Mouse (Mus musculus): ENCODE measurements around the gene Aste1. TPM values are rescaled to one million over a fixed set of nuclear protein-coding genes. Genes with fewer than 3 reads are reported as not detected.

Aste1 gene
- polyA plus RNA-seq (2014; fragmentation: Nextera tagmentation; extraction: Ambion mirVana): 12.6 and 13.4 TPM in 2 replicates

DNA sequence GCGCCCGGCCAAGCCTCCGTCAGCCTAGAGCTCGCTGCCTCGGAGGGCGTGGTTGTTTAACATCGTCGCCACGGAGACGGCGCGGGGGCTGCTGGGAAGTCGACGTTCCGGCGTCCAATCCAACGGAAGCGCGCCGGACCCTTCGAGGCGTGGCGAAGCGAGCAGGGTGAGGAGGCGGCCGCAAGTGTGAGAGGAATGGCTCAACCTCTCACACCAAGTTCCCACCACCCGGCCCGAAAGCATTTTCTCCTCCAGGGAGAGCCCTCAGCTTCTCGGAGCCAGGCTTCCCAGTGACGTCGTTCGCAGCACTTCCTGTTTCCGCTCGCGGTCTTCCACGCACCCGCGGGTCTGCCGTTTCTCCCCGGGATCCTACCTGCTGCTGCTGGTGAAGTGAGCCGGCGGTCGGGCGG is at the start of gene Aste1, which contains the start of gene Nek11:
TSS of gene Aste1 (plus strand) at position 175 of the 410 bp plus-strand sequence.
TSS of gene Nek11 (minus strand) at position 307 of the 410 bp plus-strand sequence.
- Histone ChIP-seq H3K4me3 (ENCODE audit: low read depth, low read length) (peak within 1 kb of the TSS; percentile 79), H3K4me2 (ENCODE audit: low read depth, low read length) (peak within 1 kb of the TSS; percentile 78), H3K36me3 (ENCODE audit: control insufficient read depth, insufficient read depth, low read length) (no peaks in the 10 kb centered on the region), H3K4me1 (ENCODE audit: control insufficient read depth, insufficient read depth, low read length) (peaks cover 26% of the 10 kb centered on the region), H3K27ac (ENCODE audit: low read depth, low read length) (peak within 1 kb of the TSS; percentile 82), H3K9ac (replicated peaks; ENCODE audit: low read depth, low read length) (peak within 1 kb of the TSS; percentile 55), H3K9me3 (ENCODE audit: control insufficient read depth, low read length) (no peaks in the 10 kb centered on the region), H3K27me3 (ENCODE audit: control insufficient read depth, insufficient read depth, low read length) (no peaks in the 10 kb centered on the region)
- peak; percentile 97 for ATAC-seq (ENCODE audit: low read depth)
- under 1% methylated on average over 43 of the region's 44 CpGs for WGBS

GRCm38 (mm10) chr9:105348242-105349031 is 46.8 kb upstream of the Aste1 start:
- WGBS: 64% methylated on average over 10 of the region's 10 CpGs
- no peak overlapping the region for H3K9ac ChIP-seq (replicated peaks; ENCODE audit: low read depth, low read length)
- H3K36me3 ChIP-seq (ENCODE audit: control insufficient read depth, insufficient read depth, low read length): no peaks in the 10 kb centered on the region
- H3K4me1 ChIP-seq (ENCODE audit: control insufficient read depth, insufficient read depth, low read length): no peaks in the 10 kb centered on the region
- H3K27me3 ChIP-seq (ENCODE audit: control insufficient read depth, insufficient read depth, low read length): no peaks in the 10 kb centered on the region
- no peak overlapping the region for H3K4me3 ChIP-seq (ENCODE audit: low read depth, low read length)
- H3K27ac ChIP-seq (ENCODE audit: low read depth, low read length): no peak overlapping the region
- no peaks in the 10 kb centered on the region for H3K9me3 ChIP-seq (ENCODE audit: control insufficient read depth, low read length)
- H3K4me2 ChIP-seq (ENCODE audit: low read depth, low read length): no peak overlapping the region
- ATAC-seq (ENCODE audit: low read depth): peak; percentile 24; the same call in 1 of the 2 replicates

DNA sequence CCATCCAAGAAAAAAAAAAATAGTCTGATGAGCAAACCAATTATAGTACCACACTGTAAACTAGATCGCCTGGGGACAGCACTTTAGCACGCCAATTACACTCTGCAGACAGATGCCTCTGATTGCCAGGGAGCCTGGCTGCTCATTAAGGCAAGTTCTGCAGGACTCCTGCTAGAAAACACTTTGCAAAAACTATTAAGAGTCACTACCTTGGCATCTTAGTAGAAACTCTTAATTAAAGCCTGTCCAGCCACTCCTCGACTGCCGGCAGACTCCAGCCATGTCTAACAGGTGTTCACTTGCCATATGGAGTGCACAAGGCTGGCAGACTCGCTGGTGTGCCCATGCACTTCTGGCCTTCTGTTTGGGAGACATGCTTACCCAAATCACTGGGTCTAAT is 46.2 kb upstream of the Aste1 start:
- Histone ChIP-seq H3K27me3 (ENCODE audit: control insufficient read depth, insufficient read depth, low read length) (no peaks in the 10 kb centered on the region), H3K4me1 (ENCODE audit: control insufficient read depth, insufficient read depth, low read length) (no peaks in the 10 kb centered on the region), H3K9me3 (ENCODE audit: control insufficient read depth, low read length) (no peaks in the 10 kb centered on the region), H3K4me3 (ENCODE audit: low read depth, low read length) (no peak overlapping the region), H3K36me3 (ENCODE audit: control insufficient read depth, insufficient read depth, low read length) (no peaks in the 10 kb centered on the region), H3K27ac (ENCODE audit: low read depth, low read length) (no peak overlapping the region), H3K9ac (replicated peaks; ENCODE audit: low read depth, low read length) (no peak overlapping the region), H3K4me2 (ENCODE audit: low read depth, low read length) (no peak overlapping the region)
- WGBS: 39% methylated on average over 5 of the region's 5 CpGs
- ATAC-seq (ENCODE audit: low read depth): peak; percentile 68; the same call in 1 of the 2 replicates

DNA sequence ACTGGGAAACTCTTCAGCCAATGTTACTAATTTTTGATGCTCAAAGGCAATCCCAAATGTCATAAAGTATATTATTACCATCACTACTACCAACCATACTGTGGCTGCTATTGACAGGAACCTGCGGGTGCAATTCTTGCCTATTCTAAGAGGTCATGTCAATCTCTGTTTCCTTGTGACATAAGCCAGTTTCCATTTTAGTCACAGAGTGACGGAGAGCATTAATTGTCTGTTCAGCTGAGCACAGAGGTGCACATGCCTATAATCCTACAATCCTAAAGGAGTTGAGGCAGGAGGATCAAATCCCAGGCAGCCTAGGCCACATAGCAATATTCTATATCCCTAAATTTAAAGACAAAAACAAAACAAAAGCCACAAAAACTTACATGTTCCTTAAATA is 33.0 kb upstream of the Aste1 start:
- no peak for ATAC-seq (ENCODE audit: low read depth)
- H3K9me3 ChIP-seq (ENCODE audit: control insufficient read depth, low read length): no peaks in the 10 kb centered on the region
- no peak overlapping the region for H3K9ac ChIP-seq (replicated peaks; ENCODE audit: low read depth, low read length)
- no peak overlapping the region for H3K4me3 ChIP-seq (ENCODE audit: low read depth, low read length)
- no peak overlapping the region for H3K4me2 ChIP-seq (ENCODE audit: low read depth, low read length)
- H3K27ac ChIP-seq (ENCODE audit: low read depth, low read length): no peak overlapping the region
- no peaks in the 10 kb centered on the region for H3K27me3 ChIP-seq (ENCODE audit: control insufficient read depth, insufficient read depth, low read length)
- H3K4me1 ChIP-seq (ENCODE audit: control insufficient read depth, insufficient read depth, low read length): no peaks in the 10 kb centered on the region
- WGBS: 84% methylated on average over 2 of the region's 2 CpGs
- H3K36me3 ChIP-seq (ENCODE audit: control insufficient read depth, insufficient read depth, low read length): no peaks in the 10 kb centered on the region

DNA sequence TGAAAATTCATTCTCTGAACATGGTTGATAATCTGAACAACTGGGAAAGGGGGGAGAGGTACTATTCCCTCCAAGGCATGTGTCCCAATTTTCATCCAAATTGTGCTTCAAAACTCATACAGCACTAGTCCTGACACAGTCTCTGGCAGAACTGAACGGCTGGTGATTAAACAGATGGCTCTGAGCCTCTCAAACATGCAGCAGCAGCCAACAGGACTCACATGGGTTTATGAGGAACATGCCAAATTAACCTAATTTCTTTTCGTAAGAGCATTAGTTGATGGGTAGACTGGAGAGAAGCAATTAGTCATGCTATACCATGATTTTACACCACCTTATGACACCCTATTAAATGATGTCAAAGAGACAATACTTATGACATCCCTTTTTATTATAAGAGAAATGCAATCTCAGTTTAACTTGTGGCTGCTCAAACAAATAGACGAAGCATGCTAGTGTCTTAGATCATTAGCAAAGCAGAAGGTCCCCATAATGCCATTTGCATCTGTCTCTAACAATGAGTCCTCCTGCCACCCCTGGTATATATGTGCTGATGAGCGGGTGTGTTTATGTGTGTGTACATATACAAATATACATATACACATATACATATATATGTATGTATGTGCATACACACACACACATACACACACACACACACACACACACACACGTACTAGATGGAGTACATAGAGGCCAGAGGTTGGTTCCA is 31.5 kb upstream of the Aste1 start:
- H3K9me3 ChIP-seq (ENCODE audit: control insufficient read depth, low read length): no peaks in the 10 kb centered on the region
- H3K27ac ChIP-seq (ENCODE audit: low read depth, low read length): no peak overlapping the region
- H3K36me3 ChIP-seq (ENCODE audit: control insufficient read depth, insufficient read depth, low read length): no peaks in the 10 kb centered on the region
- ATAC-seq (ENCODE audit: low read depth): peak; percentile 34; the same call in 1 of the 2 replicates
- no peaks in the 10 kb centered on the region for H3K4me1 ChIP-seq (ENCODE audit: control insufficient read depth, insufficient read depth, low read length)
- no peak overlapping the region for H3K4me2 ChIP-seq (ENCODE audit: low read depth, low read length)
- H3K9ac ChIP-seq (replicated peaks; ENCODE audit: low read depth, low read length): no peak overlapping the region
- H3K4me3 ChIP-seq (ENCODE audit: low read depth, low read length): no peak overlapping the region
- WGBS: 60% methylated on average over 5 of the region's 5 CpGs
- H3K27me3 ChIP-seq (ENCODE audit: control insufficient read depth, insufficient read depth, low read length): no peaks in the 10 kb centered on the region

GRCm38 (mm10) chr9:105366199-105366598 is 29.0 kb upstream of the Aste1 start:
- Histone ChIP-seq H3K4me3 (ENCODE audit: low read depth, low read length) (no peak overlapping the region), H3K4me1 (ENCODE audit: control insufficient read depth, insufficient read depth, low read length) (no peaks in the 10 kb centered on the region), H3K9me3 (ENCODE audit: control insufficient read depth, low read length) (no peaks in the 10 kb centered on the region), H3K9ac (replicated peaks; ENCODE audit: low read depth, low read length) (no peak overlapping the region), H3K27me3 (ENCODE audit: control insufficient read depth, insufficient read depth, low read length) (no peaks in the 10 kb centered on the region), H3K4me2 (ENCODE audit: low read depth, low read length) (no peak overlapping the region), H3K36me3 (ENCODE audit: control insufficient read depth, insufficient read depth, low read length) (no peaks in the 10 kb centered on the region), H3K27ac (ENCODE audit: low read depth, low read length) (no peak overlapping the region)
- WGBS: 95% methylated on average over 4 of the region's 4 CpGs
- no peak for ATAC-seq (ENCODE audit: low read depth)

- ATAC-seq (ENCODE audit: low read depth): no peak
- WGBS: 88% methylated on average over 3 of the region's 3 CpGs
- H3K4me3 ChIP-seq (ENCODE audit: low read depth, low read length): no peak overlapping the region
Observed at GRCm38 (mm10) chr9:105368605-105369004, 26.6 kb upstream of the Aste1 start.

DNA sequence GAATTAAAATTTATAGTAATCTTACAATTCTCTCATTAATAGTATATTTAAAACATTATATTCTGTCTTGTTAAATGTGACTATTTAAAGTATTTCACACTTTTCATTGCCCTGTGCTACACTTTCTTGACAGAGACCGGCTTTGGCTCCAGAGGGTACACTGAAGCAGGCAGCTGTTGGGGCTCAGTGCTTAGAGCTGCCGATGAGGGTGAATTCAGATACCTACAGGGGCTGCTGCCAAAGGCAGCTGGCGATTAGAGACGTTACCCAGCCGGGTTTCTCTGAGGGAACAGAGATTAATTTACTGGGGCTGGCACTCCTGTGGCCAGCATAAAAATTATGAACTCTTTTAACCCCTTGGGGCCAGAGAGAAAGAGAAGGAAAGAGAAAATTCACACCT is 20.8 kb upstream of the Aste1 start:
- no peak for ATAC-seq (ENCODE audit: low read depth)
- Histone ChIP-seq H3K9ac (replicated peaks; ENCODE audit: low read depth, low read length) (no peak overlapping the region), H3K9me3 (ENCODE audit: control insufficient read depth, low read length) (no peaks in the 10 kb centered on the region), H3K4me3 (ENCODE audit: low read depth, low read length) (no peak overlapping the region), H3K36me3 (ENCODE audit: control insufficient read depth, insufficient read depth, low read length) (no peaks in the 10 kb centered on the region), H3K27ac (ENCODE audit: low read depth, low read length) (no peak overlapping the region), H3K4me2 (ENCODE audit: low read depth, low read length) (no peak overlapping the region), H3K4me1 (ENCODE audit: control insufficient read depth, insufficient read depth, low read length) (no peaks in the 10 kb centered on the region), H3K27me3 (ENCODE audit: control insufficient read depth, insufficient read depth, low read length) (no peaks in the 10 kb centered on the region)
- WGBS: 43% methylated on average over 5 of the region's 5 CpGs

More at GRCm38 (mm10) chr9:105368605-105369004, 26.6 kb upstream of the Aste1 start:
- Histone ChIP-seq H3K4me2 (ENCODE audit: low read depth, low read length) (no peak overlapping the region), H3K27ac (ENCODE audit: low read depth, low read length) (no peak overlapping the region), H3K9me3 (ENCODE audit: control insufficient read depth, low read length) (no peaks in the 10 kb centered on the region), H3K36me3 (ENCODE audit: control insufficient read depth, insufficient read depth, low read length) (no peaks in the 10 kb centered on the region), H3K4me1 (ENCODE audit: control insufficient read depth, insufficient read depth, low read length) (no peaks in the 10 kb centered on the region), H3K9ac (replicated peaks; ENCODE audit: low read depth, low read length) (no peak overlapping the region), H3K27me3 (ENCODE audit: control insufficient read depth, insufficient read depth, low read length) (no peaks in the 10 kb centered on the region)

DNA sequence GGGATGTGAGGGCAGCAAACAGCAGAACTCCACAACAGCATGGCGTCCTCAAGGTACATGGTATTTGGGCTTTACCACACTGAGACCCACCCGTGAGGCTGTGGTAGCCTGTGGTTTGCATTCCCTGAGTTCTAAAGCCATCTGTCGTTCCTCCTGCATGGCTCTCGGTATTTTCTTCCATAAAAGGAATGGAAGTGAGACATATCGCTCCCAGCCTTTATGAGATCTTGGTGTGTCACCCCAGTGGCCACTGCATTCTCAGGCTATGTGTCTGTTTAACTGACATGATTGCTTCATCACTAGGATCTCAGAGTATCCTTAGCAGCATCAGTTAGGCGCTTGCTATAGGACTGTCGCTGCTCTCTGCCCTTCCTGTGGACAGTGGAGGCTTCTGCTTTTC is 18.8 kb upstream of the Aste1 start:
- no peak overlapping the region for H3K9ac ChIP-seq (replicated peaks; ENCODE audit: low read depth, low read length)
- no peak overlapping the region for H3K4me3 ChIP-seq (ENCODE audit: low read depth, low read length)
- WGBS: 67% methylated on average over 7 of the region's 7 CpGs
- H3K36me3 ChIP-seq (ENCODE audit: control insufficient read depth, insufficient read depth, low read length): no peaks in the 10 kb centered on the region
- H3K27ac ChIP-seq (ENCODE audit: low read depth, low read length): no peak overlapping the region
- H3K27me3 ChIP-seq (ENCODE audit: control insufficient read depth, insufficient read depth, low read length): no peaks in the 10 kb centered on the region
- H3K9me3 ChIP-seq (ENCODE audit: control insufficient read depth, low read length): no peaks in the 10 kb centered on the region
- H3K4me1 ChIP-seq (ENCODE audit: control insufficient read depth, insufficient read depth, low read length): no peaks in the 10 kb centered on the region
- H3K4me2 ChIP-seq (ENCODE audit: low read depth, low read length): no peak overlapping the region
- ATAC-seq (ENCODE audit: low read depth): no peak

Data from neural tube, embryonic 14.5 days (tissue).